Mouse (Mus musculus) lung, adult 2 months (tissue): ENCODE data around the gene Ung. TPM values are rescaled to one million over a fixed set of nuclear protein-coding genes. Genes with fewer than 3 reads are reported as not detected.

Experiments
- DNase-seq: peaks from one replicate; pipeline ENCODE4 v3.0.0; 2022
- H3K4me1 ChIP-seq: fragments of 200-500 bp; 2 replicates; pipeline ENCODE4 v1.6.1; 2011; ENCODE audit warnings: low read length; ENCODE audit not compliant: control insufficient read depth, insufficient read depth
- H3K4me3 ChIP-seq: fragments of 200-500 bp; replicated peaks from 2 replicates; pipeline ENCODE3; 2011; ENCODE audit warnings: low read depth, mild to moderate bottlenecking, control low read depth, low read length; ENCODE audit errors: extremely low read depth
- CTCF ChIP-seq: fragments of 200-500 bp; IDR thresholded peaks from 2 replicates; pipeline ENCODE4 v1.5.1; 2011; ENCODE audit warnings: mild to moderate bottlenecking, low read length, control low read depth; ENCODE audit not compliant: insufficient read depth
- POLR2A ChIP-seq: fragments of 200-500 bp; IDR thresholded peaks from 2 replicates; pipeline ENCODE4 v1.6.1; 2011; ENCODE audit warnings: low read depth, mild to moderate bottlenecking, control low read depth, low read length, borderline replicate concordance; ENCODE audit errors: extremely low read depth
- WGBS: fragments of 180-500 bp; shearing (Covaris S2); methylation state at CpG from one replicate; pipeline ENCODE4 v1.1.7; 2018; 5-methylcytosine and 5-hydroxymethylcytosine counted together
- polyA plus RNA-seq: library from polyadenylated mRNA; depleted of rRNA; stranded (reverse); fragments of >200 nt; gene quantifications from 2 replicates; pipeline ENCODE4 v1.2.3, GENCODE M21; 2012

Ung gene
- polyA plus RNA-seq, 1 experiment = 3.0 TPM

GRCm38 (mm10) chr5:114161424-114161823, 31.2 kb downstream of the Ung start:
- TF ChIP-seq CTCF (no peak), POLR2A (no peak)
- no peaks in the 10 kb centered on the region for H3K4me1 ChIP-seq
- 68% methylated on average over 6 of the region's 6 CpGs for WGBS
- DNase-seq = no peak
- no peak overlapping the region for H3K4me3 ChIP-seq

GRCm38 (mm10) chr5:114162106-114162815, 32.1 kb downstream of the Ung start:
- H3K4me1 ChIP-seq = no peaks in the 10 kb centered on the region
- no peak for DNase-seq
- TF ChIP-seq CTCF (no peak), POLR2A (no peak)
- no peak overlapping the region for H3K4me3 ChIP-seq
- WGBS = 41% methylated on average over 12 of the region's 12 CpGs

GRCm38 (mm10) chr5:114163117-114163696, 33.0 kb downstream of the Ung start:
- Histone ChIP-seq H3K4me1 (no peaks in the 10 kb centered on the region), H3K4me3 (no peak overlapping the region)
- DNase-seq = no peak
- 47% methylated on average over 6 of the region's 6 CpGs for whole genome bisulfite sequencing
- no peak for TF ChIP-seq CTCF
- no peak for TF ChIP-seq POLR2A

GRCm38 (mm10) chr5:114170345-114170744, 40.2 kb downstream of the Ung start:
- 74% methylated on average over 7 of the region's 7 CpGs for WGBS
- no peak overlapping the region for H3K4me3 ChIP-seq
- TF ChIP-seq POLR2A = no peak
- no peak for TF ChIP-seq CTCF
- peaks cover 2% of the 10 kb centered on the region; the same call in 1 of the 2 replicates for H3K4me1 ChIP-seq
- no peak for DNase-seq

DNA sequence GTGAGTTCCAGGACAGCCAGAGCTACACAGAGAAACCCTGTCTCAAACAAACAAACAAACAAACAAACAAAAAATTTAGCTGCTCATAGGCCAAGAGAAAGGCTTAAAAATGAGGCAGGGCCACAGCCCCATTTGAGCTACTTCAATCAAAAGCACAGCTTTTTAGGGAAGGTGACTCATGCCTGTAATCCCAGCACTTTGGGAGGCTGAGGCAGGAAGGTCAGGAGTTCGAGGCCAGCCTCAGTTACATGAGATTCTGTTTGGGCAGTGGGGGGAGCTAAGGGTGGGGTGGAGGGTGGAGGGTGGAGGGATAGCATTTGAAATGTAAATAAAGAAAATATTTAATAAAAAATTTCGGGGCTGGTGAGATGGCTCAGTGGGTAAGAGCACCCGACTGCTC, 42.8 kb downstream of the Ung start:
- no peak for DNase-seq
- TF ChIP-seq CTCF (no peak), POLR2A (no peak)
- H3K4me1 ChIP-seq = peaks cover 7% of the 10 kb centered on the region; the same call in 1 of the 2 replicates
- H3K4me3 ChIP-seq = no peak overlapping the region
- WGBS = 83% methylated on average over 3 of the region's 3 CpGs

GRCm38 (mm10) chr5:114173458-114173857, 43.3 kb downstream of the Ung start:
- WGBS = 70% methylated on average over 7 of the region's 7 CpGs
- H3K4me3 ChIP-seq = no peak overlapping the region
- TF ChIP-seq CTCF (no peak), POLR2A (no peak)

DNA sequence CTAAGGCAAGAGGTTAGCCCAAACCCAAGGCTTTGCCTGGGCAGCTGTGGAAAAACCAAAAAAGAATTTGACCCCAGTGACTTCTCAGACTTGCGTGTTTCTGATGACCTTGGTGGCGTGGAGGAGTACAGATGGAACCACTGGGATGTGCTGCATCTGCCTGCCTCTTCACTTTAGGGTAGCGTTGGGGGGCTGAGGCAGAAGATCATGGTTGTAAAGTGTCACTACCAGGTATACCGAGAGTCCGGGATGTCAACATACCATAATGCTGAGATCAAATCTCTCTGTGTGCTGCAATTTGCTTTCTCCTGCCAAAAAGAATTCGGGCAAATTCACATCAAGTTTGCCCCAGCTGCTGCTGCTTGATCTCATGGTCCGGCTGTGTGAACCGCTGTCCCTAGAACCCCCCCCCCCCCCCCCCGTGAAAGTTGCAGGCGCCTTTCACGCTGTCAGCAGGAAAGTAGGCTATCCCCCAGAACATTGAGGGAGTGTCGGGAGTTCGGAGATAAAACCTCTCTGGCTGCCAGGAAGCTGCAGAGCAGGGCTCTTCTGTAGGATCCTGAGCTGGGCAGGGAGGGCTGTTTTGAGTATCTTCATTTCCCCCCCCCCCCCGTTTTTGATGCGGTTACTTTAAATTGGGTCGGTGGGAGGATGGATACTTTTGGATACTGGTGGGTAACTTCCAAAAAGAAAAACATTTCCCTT, 43.8 kb downstream of the Ung start:
- TF ChIP-seq POLR2A (no peak), CTCF (no peak)
- no peak overlapping the region for H3K4me3 ChIP-seq

More at GRCm38 (mm10) chr5:114173458-114173857, 43.3 kb downstream of the Ung start:
- DNase-seq = no peak
- peaks cover 7% of the 10 kb centered on the region for H3K4me1 ChIP-seq

DNA sequence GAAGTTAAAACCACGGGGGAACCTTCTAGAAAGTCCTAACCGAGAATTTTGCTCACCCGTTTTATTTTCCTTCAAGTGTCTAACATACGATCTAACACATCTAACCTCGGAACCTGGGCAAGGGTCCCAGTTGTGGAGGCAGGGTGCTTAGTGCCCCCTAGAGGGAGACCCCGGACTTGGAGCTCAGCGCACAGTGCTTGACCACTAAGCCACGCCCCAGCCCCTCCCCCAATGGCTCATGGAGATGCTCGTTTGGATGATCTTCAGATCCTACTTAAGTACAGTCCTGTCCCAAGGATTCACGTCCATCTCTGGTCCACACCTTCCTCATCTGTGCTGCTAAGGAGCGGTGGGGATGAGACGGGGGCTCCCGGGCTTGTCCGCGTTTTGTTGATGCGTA, 44.5 kb downstream of the Ung start:
- no peak overlapping the region for H3K4me3 ChIP-seq
- WGBS = 11% methylated on average over 16 of the region's 16 CpGs
- peaks cover 14% of the 10 kb centered on the region for H3K4me1 ChIP-seq
- TF ChIP-seq POLR2A = no peak
- peak; percentile 38; the same call in 1 of the 2 replicates for TF ChIP-seq CTCF
- DNase-seq = no peak

More for the DNA sequence above, 43.8 kb downstream of the Ung start:
- H3K4me1 ChIP-seq = peaks cover 12% of the 10 kb centered on the region
- 18% methylated on average over 16 of the region's 16 CpGs for WGBS
- no peak for DNase-seq

DNA sequence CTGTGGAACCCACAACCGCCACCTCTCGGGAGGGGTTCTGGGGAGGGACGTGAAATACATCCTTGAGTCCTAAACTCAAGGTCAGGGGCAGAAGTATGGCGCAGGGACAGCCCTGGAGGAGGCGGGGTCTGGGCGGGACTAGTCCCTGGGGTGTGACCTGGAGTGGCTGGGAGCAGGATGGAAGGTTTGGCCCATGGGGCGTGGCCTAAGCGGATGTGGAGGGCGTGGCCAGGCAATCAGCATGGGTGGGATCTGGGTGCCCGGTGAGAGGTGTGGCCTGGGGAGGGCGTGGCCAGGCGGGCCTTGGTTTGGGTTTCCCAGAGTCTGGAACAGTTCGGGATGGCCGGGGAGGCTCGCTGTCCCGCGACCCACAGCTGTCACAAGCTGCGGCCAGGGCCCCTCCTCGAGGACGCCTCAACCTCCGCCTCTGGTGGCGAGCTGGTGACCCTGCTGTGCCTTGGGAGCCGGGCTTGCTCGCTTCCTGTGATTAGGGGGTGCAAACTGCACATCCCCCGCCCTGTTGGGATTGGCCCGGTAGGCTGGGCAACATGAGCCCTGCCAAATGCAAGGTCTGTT, 45.5 kb downstream of the Ung start:
- Histone ChIP-seq H3K4me1 (peaks cover 14% of the 10 kb centered on the region), H3K4me3 (peak overlapping the region; percentile 69)
- TF ChIP-seq POLR2A (peak; percentile 91), CTCF (no peak)
- WGBS = under 1% methylated on average over 23 of the region's 26 CpGs
- DNase-seq = peak; percentile 93
